Mouse (Mus musculus) mammary gland, adult 2 months (tissue): Measurements from ENCODE around the gene Asb18. TPM values are rescaled to one million over a fixed set of nuclear protein-coding genes. Genes with fewer than 3 reads are reported as not detected.

Source experiments
- polyA plus RNA-seq: library from polyadenylated mRNA; depleted of rRNA; stranded (reverse); fragments of >200 nt; gene quantifications from 2 replicates; pipeline ENCODE4 v1.2.3, GENCODE M21; 2012; ENCODE audit warnings: low replicate concordance; rRNA removed

Gene Asb18
- 12.6 TPM in 1 of 2 replicates, not detected in the other for polyA plus RNA-seq

GRCm38 (mm10) chr1:90014446-90014845, at the start of gene Asb18:
Gene Asb18 (minus strand): TSS chr1:90014666.

GRCm38 (mm10) chr1:89931120-89931519, 83.3 kb downstream of the Asb18 start, which contains the start of gene Gbx2:
Gene Gbx2 (minus strand): TSS chr1:89931179.

Other genes with a start within 250 kb of the Asb18 start
- 0.45 and 0.86 TPM in 2 replicates for gene Gbx2, start 83.5 kb downstream of the Asb18 start, polyA plus RNA-seq
- gene Iqca, start 138.7 kb upstream of the Asb18 start, polyA plus RNA-seq = not detected in 2 replicates
- gene Ackr3, start 189.3 kb upstream of the Asb18 start, polyA plus RNA-seq = 98.9 and 259 TPM in 2 replicates